Mouse (Mus musculus) thymus, adult 2 months (tissue): ENCODE results near the gene Etv2. TPM values are rescaled to one million over a fixed set of nuclear protein-coding genes. Genes with fewer than 3 reads are reported as not detected.

Experiments used
- DNase-seq: peaks from one replicate; pipeline ENCODE4 v3.0.0; 2021
- H3K27ac ChIP-seq: fragments of 200-500 bp; 2 replicates; pipeline ENCODE4 v1.5.1; 2012; ENCODE audit warnings: low read length, control low read depth; ENCODE audit not compliant: control insufficient read depth, insufficient read depth
- H3K27me3 ChIP-seq: fragments of 200-500 bp; 2 replicates; pipeline ENCODE4 v1.6.1; 2012; ENCODE audit warnings: mild to moderate bottlenecking, low read length, moderate library complexity, mixed read lengths; ENCODE audit not compliant: control insufficient read depth, insufficient read depth
- H3K36me3 ChIP-seq: fragments of 200-500 bp; 2 replicates; pipeline ENCODE4 v1.6.1; 2012; ENCODE audit warnings: mild to moderate bottlenecking, low read length, moderate library complexity; ENCODE audit not compliant: control insufficient read depth, insufficient read depth
- H3K4me1 ChIP-seq: fragments of 200-500 bp; replicated peaks from 2 replicates; pipeline ENCODE4 v1.6.1; 2012; ENCODE audit warnings: low read length; ENCODE audit not compliant: control insufficient read depth, insufficient read depth
- H3K4me3 ChIP-seq: fragments of 200-500 bp; 2 replicates; pipeline ENCODE4 v1.5.1; 2012; ENCODE audit warnings: mild to moderate bottlenecking, low read length, control low read depth, moderate library complexity; ENCODE audit not compliant: control insufficient read depth, insufficient read depth
- CTCF ChIP-seq: fragments of 200-500 bp; IDR thresholded peaks from 2 replicates; pipeline ENCODE4 v1.5.1; 2012; ENCODE audit warnings: mild to moderate bottlenecking, control low read depth, low read length, moderate library complexity, borderline replicate concordance; ENCODE audit not compliant: control insufficient read depth, poor library complexity, insufficient read depth; ENCODE audit errors: extremely low read depth
- POLR2A ChIP-seq: fragments of 200-500 bp; IDR thresholded peaks from 2 replicates; pipeline ENCODE4 v1.6.1; 2012; ENCODE audit warnings: mild to moderate bottlenecking, low read length, control low read depth, moderate library complexity; ENCODE audit not compliant: control insufficient read depth, poor library complexity, insufficient read depth; ENCODE audit errors: extremely low read depth
- WGBS: fragments of 180-500 bp; shearing (Covaris S2); methylation state at CpG from one replicate; pipeline ENCODE4 v1.1.7; 2018; 5-methylcytosine and 5-hydroxymethylcytosine counted together
- polyA plus RNA-seq: library from polyadenylated mRNA; depleted of rRNA; stranded (reverse); fragments of >200 nt; gene quantifications from 2 replicates; pipeline ENCODE4 v1.2.3, GENCODE M21; 2012; rRNA removed

Gene Etv2
- polyA plus RNA-seq, 1 experiment, result not detected

DNA sequence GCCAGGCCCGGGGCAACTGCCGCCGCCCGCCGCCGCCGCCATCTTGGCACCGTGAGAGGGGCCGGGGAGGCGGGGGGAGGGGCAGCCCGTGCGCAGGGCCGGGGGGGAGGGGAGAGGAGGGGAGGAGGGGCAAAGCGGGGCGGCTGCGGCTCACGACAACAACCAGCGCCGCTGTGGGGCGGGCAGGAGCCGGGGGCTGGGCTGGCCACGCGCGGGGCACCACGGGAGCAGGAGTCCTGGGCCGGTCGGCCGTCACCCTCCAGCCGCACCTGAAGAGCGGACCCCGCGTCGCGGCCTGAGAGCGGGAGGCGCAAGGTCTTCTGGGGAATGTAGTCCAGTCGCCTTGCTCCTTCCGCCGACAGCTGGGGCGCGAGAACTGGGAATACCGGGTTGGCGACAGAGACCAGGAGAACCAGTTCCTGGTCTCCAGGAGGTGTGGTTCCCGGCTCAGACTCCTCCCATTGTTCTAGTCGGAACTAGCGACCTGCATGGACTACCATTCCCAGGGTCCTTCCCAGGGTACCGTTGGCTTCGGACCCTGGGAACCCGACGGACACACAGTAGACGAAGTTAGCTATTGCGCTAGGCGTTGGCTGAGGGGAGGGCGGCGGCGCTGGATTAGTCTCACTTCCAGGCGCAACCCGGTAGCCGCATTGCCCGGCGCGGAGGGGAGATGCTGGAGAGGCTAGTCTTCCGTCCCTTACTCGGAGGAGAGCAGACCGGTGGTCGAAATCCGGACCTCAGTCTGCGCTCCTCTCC lies 46.8 kb downstream of the Etv2 start, which contains the start of gene Kmt2b:
Gene Kmt2b, minus strand, starts transcription at position 51 of the 759 bp plus-strand sequence.
- TF ChIP-seq CTCF (0 out of 2 replicates have a peak, but pooled peaks have one; percentile 13), POLR2A (peak; percentile 50; the same call in 1 of the 2 replicates)
- Histone ChIP-seq H3K27ac (peak within 1 kb of the TSS; percentile 51), H3K36me3 (peaks cover 23% of the 10 kb centered on the region), H3K27me3 (no peaks in the 10 kb centered on the region), H3K4me1 (peaks cover 10% of the 10 kb centered on the region), H3K4me3 (peak within 1 kb of the TSS; percentile 98)
- WGBS, result under 1% methylated on average over 64 of the region's 68 CpGs
- DNase-seq, result peak; percentile 91

GRCm38 (mm10) chr7:30587842-30588667 lies 47.6 kb downstream of the Etv2 start:
- peaks cover 10% of the 10 kb centered on the region for H3K4me1 ChIP-seq
- TF ChIP-seq CTCF, result no peak
- TF ChIP-seq POLR2A, result peak; percentile 51; the same call in 1 of the 2 replicates
- H3K4me3 ChIP-seq, result peak overlapping the region; percentile 98
- H3K27me3 ChIP-seq, result no peaks in the 10 kb centered on the region
- H3K36me3 ChIP-seq, result peaks cover 30% of the 10 kb centered on the region
- WGBS, result 2% methylated on average over 67 of the region's 67 CpGs
- H3K27ac ChIP-seq, result peak overlapping the region; percentile 51; the same call in 1 of the 2 replicates
- no peak for DNase-seq

GRCm38 (mm10) chr7:30586455-30587020 lies 49.1 kb downstream of the Etv2 start:
- no peak overlapping the region for H3K27ac ChIP-seq
- peaks cover 42% of the 10 kb centered on the region for H3K36me3 ChIP-seq
- WGBS, result 97% methylated on average over 28 of the region's 28 CpGs

GRCm38 (mm10) chr7:30585170-30585569 lies 50.5 kb downstream of the Etv2 start:
- 98% methylated on average over 7 of the region's 7 CpGs for WGBS
- H3K4me1 ChIP-seq, result peaks cover 10% of the 10 kb centered on the region
- no peak overlapping the region for H3K4me3 ChIP-seq
- H3K27ac ChIP-seq, result no peak overlapping the region
- H3K36me3 ChIP-seq, result peaks cover 53% of the 10 kb centered on the region
- TF ChIP-seq CTCF (no peak), POLR2A (no peak)
- DNase-seq, result no peak
- no peaks in the 10 kb centered on the region for H3K27me3 ChIP-seq

More at GRCm38 (mm10) chr7:30586455-30587020, 49.1 kb downstream of the Etv2 start:
- H3K27me3 ChIP-seq, result no peaks in the 10 kb centered on the region
- TF ChIP-seq POLR2A (no peak), CTCF (no peak)
- no peak overlapping the region for H3K4me3 ChIP-seq
- peaks cover 10% of the 10 kb centered on the region for H3K4me1 ChIP-seq
- DNase-seq, result no peak

GRCm38 (mm10) chr7:30584339-30584738 lies 51.3 kb downstream of the Etv2 start:
- H3K4me3 ChIP-seq, result no peak overlapping the region
- no peak for TF ChIP-seq CTCF
- TF ChIP-seq POLR2A, result no peak
- peaks cover 61% of the 10 kb centered on the region for H3K36me3 ChIP-seq

More at GRCm38 (mm10) chr7:30584339-30584738, 51.3 kb downstream of the Etv2 start:
- Histone ChIP-seq H3K27me3 (no peaks in the 10 kb centered on the region), H3K27ac (no peak overlapping the region), H3K4me1 (peaks cover 6% of the 10 kb centered on the region)
- 94% methylated on average over 10 of the region's 10 CpGs for WGBS
- no peak for DNase-seq

Other genes starting within 250 kb of the Etv2 start
- 273 and 417 TPM in 2 replicates for gene Tyrobp, start 222.1 kb downstream of the Etv2 start, polyA plus RNA-seq
- gene Hcst, start 216.0 kb downstream of the Etv2 start, polyA plus RNA-seq, result 212 and 279 TPM in 2 replicates
- gene Nfkbid, start 214.1 kb downstream of the Etv2 start, polyA plus RNA-seq, result 72.8 and 77.4 TPM in 2 replicates
- gene Aplp1, start 190.3 kb downstream of the Etv2 start, polyA plus RNA-seq, result 5.9 and 6.0 TPM in 2 replicates
- 0.05 and 0.15 TPM in 2 replicates for gene Kirrel2, start 178.2 kb downstream of the Etv2 start, polyA plus RNA-seq
- 0.19 and 0.38 TPM in 2 replicates for gene Nphs1, start 177.5 kb downstream of the Etv2 start, polyA plus RNA-seq
- 0.13 and 0.62 TPM in 2 replicates for gene Prodh2, start 142.2 kb downstream of the Etv2 start, polyA plus RNA-seq
- gene Arhgap33, start 100.8 kb downstream of the Etv2 start, polyA plus RNA-seq, result 156 and 176 TPM in 2 replicates
- 30.0 and 89.6 TPM in 2 replicates for gene Hspb6, start 83.7 kb downstream of the Etv2 start, polyA plus RNA-seq
- gene Proser3, start 83.6 kb downstream of the Etv2 start, polyA plus RNA-seq, result 36.1 and 36.3 TPM in 2 replicates
- 73.0 and 78.6 TPM in 2 replicates for gene Lin37, start 76.0 kb downstream of the Etv2 start, polyA plus RNA-seq
- 81.5 and 84.2 TPM in 2 replicates for gene U2af1l4, start 72.6 kb downstream of the Etv2 start, polyA plus RNA-seq
- 7.3 and 8.8 TPM in 2 replicates for gene Gm49396, start 72.5 kb downstream of the Etv2 start, polyA plus RNA-seq
- 130 and 176 TPM in 2 replicates for gene Psenen, start 72.2 kb downstream of the Etv2 start, polyA plus RNA-seq
- 26.1 and 31.7 TPM in 2 replicates for gene Igflr1, start 70.4 kb downstream of the Etv2 start, polyA plus RNA-seq
- 161 and 171 TPM in 2 replicates for gene Kmt2b, start 47.1 kb downstream of the Etv2 start, polyA plus RNA-seq
- 1.9 and 3.2 TPM in 2 replicates for gene Zbtb32, start 36.9 kb downstream of the Etv2 start, polyA plus RNA-seq
- 4.5 and 7.5 TPM in 2 replicates for gene Upk1a, start 23.0 kb downstream of the Etv2 start, polyA plus RNA-seq
- 283 and 388 TPM in 2 replicates for gene Cox6b1, start 9.7 kb downstream of the Etv2 start, polyA plus RNA-seq
- 117 and 129 TPM in 2 replicates for gene Rbm42, start 14.5 kb upstream of the Etv2 start, polyA plus RNA-seq
- 41.2 and 47.7 TPM in 2 replicates for gene Haus5, start 29.1 kb upstream of the Etv2 start, polyA plus RNA-seq
- gene Pmis2, start 35.8 kb upstream of the Etv2 start, polyA plus RNA-seq, result not detected in 2 replicates
- 0.28 and 0.82 TPM in 2 replicates for gene 2200002J24Rik, start 63.1 kb upstream of the Etv2 start, polyA plus RNA-seq
- gene Atp4a, start 76.4 kb upstream of the Etv2 start, polyA plus RNA-seq, result 2.7 and 3.8 TPM in 2 replicates
- gene Tmem147, start 93.7 kb upstream of the Etv2 start, polyA plus RNA-seq, result 161 and 204 TPM in 2 replicates
- gene Gapdhs, start 107.8 kb upstream of the Etv2 start, polyA plus RNA-seq, result 0.11 and 1.1 TPM in 2 replicates
- 3.4 and 4.1 TPM in 2 replicates for gene Sbsn, start 115.6 kb upstream of the Etv2 start, polyA plus RNA-seq
- 26.3 and 35.6 TPM in 2 replicates for gene Dmkn, start 127.9 kb upstream of the Etv2 start, polyA plus RNA-seq
- 11.9 and 18.3 TPM in 2 replicates for gene Krtdap, start 152.0 kb upstream of the Etv2 start, polyA plus RNA-seq
- gene Ffar2, start 187.9 kb upstream of the Etv2 start, polyA plus RNA-seq, result 3.2 and 3.5 TPM in 2 replicates
- 0.13 TPM in 1 of 2 replicates, not detected in the other for gene Ffar3, start 220.3 kb upstream of the Etv2 start, polyA plus RNA-seq
- gene Ffar1, start 225.7 kb upstream of the Etv2 start, polyA plus RNA-seq, result 0.50 and 0.60 TPM in 2 replicates
- 8.5 and 8.9 TPM in 2 replicates for gene Cd22, start 244.5 kb upstream of the Etv2 start, polyA plus RNA-seq